Mouse (Mus musculus) liver, embryonic 14.5 days (tissue): ENCODE measurements around the gene Aurka.

Experiments used
- CTCF ChIP-seq: IDR thresholded peaks from 2 replicates; pipeline ENCODE4 v1.5.1; 2016; ENCODE audit warnings: antibody characterized with exemption, low read depth, control low read depth
- EP300 ChIP-seq: IDR thresholded peaks from 2 replicates; pipeline ENCODE4 v1.6.1; 2016; ENCODE audit warnings: antibody characterized with exemption, low read depth

- TF ChIP-seq CTCF (no peak), EP300 (no peak)
Measured at GRCm38 (mm10) chr2:172381341-172381740, 11.0 kb upstream of the Aurka start.
